Mouse (Mus musculus) layer of hippocampus, adult 11-12 months (tissue): ENCODE measurements at regions not wholly inside any gene's neighbourhood (a gene's known extent, or its start where the extent isn't known, plus 50 kb on each side); places are given as distances from the start of the nearest gene placed in this dataset.

ENCODE experiments used
- DNase-seq: peaks from one replicate; pipeline ENCODE4 v3.0.0; 2022; ENCODE audit warnings: low spot score

DNA sequence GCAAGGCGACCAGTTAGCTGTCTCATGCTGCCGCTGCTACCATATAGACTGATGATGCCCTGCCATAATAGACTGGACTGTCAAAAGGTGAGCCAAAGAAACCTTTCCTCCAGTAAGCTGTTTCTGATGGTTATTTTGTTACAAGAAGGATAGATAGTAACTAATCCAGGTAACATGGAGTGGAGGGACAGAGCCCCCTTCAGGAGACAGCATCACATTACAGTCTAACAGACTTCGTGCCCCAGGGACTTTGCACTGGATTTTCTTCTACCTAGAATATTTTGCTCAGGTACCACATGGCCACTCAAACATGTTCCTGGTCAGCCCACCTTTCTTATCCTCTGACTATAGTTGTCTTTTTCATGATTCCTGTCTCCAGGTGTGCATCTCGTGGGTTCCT is 398.9 kb upstream of the Kazn start:
- DNase-seq, result no peak

DNA sequence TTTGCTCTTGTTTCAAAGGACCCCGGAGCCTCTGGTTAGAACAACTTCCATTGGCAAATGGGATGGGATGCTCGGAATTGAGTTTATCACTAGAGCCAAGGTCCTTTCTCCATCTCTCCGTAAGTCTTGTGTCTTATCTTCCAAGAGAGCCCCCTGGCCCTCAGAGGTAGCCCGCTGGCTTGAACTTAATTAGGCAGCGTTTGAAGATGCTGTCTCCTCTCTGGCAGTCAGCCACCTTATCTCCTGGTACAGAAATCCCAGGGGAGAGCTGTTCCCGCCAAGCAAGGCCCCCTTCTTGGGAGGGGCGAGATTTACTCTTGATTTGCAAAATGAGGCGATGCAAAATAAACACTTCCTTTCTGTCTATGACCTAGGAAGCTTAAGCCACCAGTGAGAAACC is 395.2 kb upstream of the Kazn start:
- DNase-seq, result no peak

DNA sequence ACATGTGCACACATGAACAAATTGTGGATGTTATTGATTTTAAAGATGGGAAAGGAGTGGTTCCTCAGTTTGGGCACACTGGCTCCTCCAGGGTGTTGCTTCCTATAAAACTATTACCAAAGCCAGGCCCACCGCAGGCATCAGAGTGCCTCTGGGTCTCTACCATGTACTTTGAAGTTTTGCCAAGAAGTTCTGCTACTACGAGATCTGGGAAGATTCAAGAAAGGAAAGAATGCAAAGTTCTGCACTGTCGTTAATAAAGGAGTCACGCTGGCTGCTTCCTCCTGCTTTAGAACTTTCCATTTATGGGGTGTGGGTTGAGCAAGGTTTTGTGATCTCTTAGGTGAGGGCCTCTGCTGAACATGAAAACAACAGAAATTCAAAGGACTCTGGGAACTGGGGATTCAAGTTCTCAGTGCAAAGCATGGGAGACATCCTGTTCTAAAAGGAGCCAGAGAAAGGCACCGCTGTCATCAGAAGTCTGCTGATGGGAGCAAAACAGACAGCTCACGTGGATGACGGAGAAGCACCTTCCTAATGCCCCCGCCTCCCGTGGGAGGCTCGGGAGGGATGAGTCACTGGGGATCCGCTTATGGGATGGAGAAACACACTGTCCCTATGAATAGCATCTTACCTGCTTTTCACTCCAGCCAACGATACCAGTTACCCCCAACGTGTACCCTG is 394.6 kb upstream of the Kazn start:
- no peak for DNase-seq

DNA sequence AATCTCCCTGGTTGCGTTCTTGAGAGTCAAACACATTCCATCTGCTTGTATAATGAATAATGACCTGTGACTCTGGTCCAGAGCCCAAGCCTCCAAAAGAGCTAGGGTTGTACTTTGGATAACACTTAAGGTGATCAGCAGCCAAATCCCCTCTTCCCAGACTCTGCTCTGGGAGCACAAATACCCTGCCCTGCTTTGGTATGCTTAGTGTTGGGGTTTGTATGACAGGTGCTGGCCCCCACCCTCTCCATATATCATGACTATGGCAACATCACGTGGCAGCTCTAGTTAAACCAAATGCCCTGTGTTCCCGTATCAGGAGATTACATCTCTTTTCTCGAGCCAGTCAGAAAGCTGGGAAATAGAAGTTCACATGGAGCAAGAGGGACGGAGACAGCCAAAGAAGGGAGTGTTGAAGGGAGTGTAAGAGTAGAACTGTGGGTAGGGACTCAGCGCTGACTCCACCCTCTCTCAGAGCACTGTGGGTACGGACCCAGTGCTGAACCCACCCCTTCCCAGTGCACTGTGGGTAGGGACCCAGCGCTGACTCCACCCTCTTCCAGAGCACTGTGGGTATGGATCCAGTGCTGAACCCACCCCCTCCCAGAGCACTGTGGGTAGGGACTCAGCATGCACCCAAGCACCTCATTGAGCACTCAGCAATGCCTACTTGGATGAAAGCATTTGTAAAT is 387.4 kb upstream of the Kazn start:
- DNase-seq, result no peak

DNA sequence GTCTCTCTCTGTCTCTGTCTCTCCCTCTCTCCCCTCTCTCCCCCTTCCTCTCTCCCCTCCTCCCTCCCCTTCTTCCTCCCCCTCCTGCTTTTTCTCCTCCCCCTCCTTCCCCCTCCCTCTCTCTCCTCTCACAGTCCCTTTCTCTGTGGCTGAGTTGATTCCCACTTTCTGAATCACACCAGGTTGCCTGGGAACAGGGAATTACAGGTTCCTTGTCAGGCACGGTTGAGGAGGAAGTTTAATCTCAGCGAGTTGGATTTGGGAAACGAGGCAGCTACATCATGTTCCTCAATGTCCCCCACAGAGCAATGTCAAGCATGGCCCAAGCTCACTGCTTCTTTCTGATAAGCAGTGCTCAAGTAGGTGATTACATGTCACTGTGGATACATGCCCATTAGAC is 386.3 kb upstream of the Kazn start:
- no peak for DNase-seq

DNA sequence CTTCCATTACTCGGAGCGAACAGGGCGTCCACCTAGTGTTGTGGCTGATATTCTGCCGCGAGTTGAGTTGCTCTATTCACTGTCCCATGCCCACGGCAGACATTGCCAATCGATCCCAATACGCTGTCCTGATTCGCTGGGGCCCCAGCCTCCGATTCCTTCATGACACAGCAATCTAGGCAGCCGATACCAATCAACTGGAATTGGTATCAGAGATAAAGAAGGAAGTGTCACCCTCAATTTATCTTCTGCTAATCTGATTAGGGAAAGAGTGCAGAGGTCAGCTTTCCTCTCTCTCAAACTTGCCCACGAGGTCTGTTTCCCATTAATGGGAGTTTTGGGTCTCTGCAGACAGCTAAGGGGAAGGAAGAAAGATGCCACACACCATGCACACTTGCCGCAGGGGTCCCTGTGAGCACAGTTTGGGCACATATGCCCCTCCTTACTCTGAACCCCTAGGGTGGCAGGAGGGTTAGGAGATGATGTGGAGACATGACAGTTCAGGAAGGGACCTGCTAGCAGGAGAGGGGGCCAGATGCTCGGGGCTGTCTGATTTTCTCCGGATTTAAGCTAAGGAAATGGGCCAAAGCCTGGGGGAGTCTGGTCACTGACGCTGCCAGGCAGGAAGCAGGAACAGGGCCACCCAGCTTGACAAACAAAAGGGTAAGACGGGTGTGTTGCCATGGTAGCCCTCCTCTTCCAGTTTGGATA is 383.1 kb upstream of the Kazn start:
- DNase-seq, result no peak

DNA sequence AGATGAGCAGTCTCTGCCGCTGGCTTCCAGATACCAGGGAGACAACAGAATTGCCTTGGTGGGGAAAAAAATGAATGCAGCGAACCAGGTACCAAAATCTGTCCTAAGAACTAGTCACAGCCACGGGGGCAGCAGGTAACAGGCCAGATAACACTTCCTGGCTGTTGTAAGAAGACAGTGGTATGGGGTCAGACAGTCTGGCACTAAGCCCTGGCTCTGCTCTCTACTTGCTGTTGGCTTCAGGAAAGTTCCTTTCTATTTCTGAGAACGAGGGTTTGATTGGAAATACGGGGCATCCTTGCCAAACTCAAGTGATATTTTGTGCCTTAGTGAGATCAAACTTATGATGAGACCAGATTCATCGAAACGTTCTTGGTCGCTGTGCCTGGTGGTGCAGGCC is 380.2 kb upstream of the Kazn start:
- DNase-seq, result no peak

DNA sequence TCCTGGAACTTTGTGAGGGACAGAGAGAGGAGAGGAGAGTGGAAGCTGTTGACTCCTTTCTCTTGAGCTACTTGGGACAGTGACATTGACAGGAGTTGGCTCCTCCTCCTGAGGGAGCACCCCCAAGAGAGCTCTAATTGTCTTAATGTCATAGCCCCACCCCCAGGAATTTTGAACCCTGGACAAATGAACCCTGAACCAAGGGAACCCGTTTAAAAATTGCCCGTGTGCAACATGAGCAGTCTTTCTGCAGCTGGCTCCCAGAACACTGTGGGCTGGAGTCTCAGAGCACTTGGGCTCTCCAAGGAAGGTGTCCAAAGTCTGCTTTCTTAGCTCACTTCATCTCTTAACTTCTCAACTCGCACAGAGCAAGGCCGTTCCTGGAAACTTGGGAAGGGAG is 379.6 kb upstream of the Kazn start:
- no peak for DNase-seq

DNA sequence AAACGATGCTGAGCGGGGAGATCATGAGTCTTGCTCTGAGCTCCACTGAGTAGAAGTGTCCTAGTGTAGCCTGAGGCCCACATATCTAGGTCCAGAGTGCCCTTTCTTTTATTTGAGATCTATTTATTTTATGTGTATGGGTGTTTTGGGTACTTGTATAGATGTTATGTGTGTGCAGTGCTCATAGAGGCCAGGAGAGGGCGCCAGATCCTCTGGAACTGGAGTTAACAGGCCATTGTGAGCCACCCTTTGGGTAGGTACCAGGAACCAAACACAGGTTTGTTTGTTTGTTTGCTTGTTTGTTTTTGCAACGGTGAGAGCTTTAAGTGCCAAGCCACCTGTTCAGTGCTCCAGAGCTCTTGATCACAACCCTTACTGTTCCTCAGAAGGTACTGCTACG is 378.5 kb upstream of the Kazn start:
- peak; percentile 23 for DNase-seq

DNA sequence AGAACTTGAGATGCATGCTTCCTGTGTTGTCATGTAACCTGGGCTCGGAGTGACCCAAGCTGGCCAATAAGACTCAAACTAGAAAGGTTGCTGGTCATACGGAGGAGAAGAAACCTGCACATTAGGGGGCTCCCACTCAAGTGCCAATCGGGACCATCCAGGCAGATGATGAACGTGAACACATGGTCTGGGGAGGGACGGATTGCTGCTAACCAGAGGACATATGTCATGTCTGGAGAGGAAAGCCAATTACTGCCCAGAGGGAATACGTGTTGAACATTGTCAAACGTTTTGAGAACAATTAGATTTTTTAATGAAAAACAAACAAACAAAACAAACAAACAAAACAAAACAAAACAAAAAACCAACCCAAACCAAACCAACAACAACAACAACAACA is 377.7 kb upstream of the Kazn start:
- no peak for DNase-seq

DNA sequence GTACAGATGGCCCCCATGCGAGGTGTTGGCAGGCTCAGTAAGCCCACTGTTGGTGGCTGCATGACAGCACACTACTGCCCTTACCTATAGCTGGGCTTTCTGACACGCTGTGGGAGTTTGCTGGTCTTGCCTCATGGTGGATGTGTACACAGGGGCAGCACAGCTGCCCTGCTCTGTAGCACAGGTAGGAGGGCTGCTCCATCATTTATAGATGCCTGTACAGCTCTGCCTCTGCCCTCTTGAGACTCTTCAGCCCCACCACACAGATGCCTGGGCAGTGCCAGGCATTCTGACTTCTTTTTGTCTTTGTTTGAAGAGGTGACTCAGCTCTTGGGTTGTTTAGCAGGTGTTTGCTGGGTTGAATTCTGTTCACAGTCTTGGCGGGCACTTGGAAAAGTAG is 365.9 kb upstream of the Kazn start:
- DNase-seq, result no peak

DNA sequence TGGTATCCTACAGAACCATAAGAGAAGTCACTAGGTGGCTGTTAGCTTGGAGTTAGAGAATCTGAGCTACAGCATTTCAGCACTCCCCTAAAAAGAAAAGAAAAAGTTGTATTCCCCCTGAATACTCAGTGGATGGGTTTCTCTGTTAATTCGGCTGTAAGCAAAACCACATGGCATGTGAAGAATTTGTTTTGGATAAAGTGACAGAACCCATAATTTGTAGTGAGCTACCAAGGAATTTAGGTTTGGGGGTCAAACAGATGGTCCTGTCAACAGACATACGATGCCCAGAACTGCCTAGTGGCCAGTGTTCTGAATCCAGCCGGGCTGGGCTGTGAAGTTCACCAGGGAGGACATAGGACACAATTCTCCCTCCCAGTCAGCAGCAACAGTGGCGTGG is 358.0 kb upstream of the Kazn start:
- no peak for DNase-seq

DNA sequence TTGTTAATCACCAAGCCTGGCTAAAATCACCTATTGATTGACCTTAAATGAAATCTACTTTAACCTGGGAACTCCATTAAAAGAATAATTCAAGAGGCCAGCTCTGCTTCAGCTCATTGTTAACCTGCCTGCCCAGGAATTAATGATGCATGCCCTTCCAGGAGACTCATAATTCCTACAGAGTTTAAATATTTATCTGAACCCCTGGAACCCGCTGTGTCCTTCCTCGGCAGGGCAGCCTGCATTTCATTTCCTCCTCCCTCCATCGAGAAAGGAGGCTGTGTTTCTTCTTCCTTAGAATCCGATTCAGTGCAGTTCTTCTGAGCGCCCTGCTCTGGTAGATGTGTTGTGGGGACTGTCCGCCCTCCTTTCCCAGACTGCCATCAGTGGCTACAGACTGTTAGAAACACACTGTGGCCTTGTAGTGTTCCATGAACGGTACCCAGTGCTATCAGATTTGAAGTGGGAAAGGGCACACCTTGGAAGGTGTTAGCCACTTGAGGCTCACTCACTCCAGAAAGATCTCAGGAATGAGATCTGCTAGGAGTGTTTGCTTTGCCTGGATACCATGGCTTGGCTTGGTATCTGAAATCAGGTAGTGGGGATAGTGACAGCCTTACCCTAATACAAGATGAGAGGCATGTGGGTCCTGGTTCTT is 350.0 kb upstream of the Kazn start:
- DNase-seq, result no peak

DNA sequence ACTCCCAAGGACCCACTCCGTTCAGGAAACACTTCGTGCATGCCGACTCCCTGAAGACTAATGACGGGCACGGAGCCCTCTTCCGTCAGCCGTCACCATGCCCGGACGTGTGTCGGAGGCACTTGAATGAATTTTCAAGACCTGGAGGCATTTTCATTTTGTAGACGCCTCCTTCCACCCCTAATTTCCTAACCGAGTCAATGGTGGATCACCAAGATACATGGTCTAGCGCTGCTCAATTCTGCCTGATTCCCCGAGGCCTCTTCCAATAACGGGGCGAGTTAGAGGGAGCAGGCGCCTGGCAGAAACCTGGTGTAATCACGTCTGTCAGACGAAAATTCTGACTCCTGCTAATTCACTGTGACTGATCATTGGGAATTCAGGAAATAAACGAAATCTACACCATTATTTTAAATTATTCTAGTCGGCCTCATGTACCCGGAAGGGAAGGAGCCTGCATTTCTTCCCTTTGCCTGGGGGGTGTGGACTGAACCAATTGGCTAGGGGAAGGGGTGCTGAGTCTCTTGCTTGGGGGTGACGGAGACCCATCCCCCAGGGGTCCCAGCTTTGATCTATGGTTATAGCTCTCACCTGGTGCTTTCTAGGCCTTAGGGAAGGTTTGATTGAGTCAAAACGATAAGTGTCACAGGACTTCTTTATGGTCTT is 349.4 kb upstream of the Kazn start:
- DNase-seq, result peak; percentile 15

DNA sequence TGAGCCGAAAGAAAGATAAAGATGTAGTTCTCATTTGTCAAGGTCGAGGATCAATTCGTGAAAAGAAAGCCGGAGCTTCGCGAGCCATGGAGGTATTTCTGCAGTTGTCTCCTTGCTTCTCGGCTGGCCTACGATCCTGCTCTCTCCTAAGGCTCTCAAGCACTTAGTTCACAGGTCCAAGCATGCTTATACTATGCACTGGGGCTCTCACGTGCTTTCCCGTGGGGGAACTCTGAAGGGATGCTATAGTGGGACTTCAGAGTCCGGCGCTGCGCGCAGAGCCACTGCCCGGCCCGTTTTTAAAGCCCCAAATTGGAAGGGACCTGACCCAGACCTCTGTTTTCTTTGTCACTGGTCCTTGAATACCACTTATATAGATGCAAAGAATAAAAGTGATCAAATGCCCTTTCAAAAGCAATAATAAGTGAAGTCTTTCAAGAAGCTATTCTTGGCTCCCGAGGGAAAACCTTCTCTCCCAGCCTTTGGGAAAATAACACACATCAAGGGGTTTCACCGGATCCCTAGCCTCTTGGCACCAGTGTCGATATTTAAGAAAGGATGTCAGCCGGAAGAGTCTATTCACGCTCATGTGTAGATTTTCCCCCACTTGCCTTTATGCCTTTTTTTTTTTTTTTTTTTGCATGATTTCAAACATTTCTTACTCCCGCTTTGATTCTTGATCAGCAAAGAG is 348.3 kb upstream of the Kazn start:
- DNase-seq, result no peak

DNA sequence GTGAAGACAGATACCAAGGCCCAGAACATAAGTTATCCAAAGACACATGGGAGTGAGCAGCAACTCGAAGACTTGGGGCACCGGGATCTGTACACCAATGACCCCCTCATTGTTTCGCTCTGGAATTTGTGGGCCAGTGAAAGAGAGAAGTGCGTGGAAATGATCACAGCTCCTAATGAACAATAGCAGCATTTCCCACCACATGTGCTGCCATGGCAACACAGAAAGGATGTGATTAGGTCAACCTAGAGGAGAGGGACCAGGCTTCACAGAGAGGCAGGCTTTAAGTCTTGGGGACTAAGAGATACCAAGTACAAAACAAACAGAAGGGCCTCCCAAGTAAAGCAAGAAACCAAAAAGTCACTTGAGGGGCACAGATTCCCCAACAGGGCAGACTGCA is 339.3 kb upstream of the Kazn start:
- no peak for DNase-seq

DNA sequence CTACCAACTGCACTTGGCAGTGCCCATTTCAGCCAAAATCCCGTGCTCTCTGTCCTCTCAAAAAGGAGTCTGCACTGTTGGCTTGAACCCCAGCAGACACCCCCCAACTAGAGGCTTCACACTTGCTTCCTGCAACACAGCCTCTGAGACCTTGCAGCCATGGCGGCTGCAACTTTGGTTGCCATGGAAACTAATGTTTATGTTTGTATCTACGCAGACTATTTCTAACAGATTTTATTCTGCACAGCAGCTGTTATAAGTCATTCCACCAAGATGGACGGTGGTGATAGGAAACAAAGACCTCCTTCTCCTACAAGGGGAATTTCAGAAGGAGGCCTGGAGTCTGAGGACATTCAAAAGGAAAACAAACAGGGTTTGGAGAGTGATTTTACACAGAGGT is 338.3 kb upstream of the Kazn start:
- no peak for DNase-seq

DNA sequence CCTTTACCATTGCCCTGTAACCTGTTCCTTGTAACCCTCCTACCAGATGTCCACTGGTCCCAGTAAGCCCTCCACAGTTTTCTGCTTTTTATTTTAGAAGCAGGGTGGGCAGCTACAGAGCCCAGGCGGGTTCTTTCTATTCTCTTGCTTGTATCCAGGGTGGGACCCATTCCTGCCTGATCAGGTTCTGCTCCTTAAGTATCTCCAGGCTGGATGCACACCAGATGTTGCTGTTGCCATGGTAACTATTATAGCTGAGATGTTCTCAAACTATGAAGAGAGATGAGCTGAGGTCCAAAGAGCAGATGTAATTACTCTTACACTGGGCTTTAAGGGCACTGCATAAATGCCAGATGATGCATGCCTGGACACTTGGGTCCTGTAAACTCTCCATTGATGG is 335.3 kb upstream of the Kazn start:
- DNase-seq, result no peak

DNA sequence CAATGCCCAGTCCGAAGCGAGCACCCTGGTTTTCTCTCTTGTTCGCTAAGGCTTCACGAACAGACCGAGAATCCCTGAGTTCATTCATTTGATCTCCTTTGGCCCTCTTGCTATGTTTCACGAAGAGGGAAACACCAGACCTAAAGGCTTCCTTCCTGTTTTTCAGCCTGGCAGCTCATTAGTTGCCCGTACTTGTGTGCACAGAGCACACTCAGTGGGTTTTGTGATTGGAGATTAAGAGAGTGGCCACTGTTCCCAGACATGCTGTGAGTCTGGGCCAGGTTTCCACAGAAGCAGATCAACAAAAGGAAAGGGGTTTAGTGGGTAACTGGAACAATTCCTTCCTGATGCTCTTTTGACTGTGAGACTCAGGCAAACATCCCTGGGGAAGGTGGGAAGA is 331.5 kb upstream of the Kazn start:
- no peak for DNase-seq

DNA sequence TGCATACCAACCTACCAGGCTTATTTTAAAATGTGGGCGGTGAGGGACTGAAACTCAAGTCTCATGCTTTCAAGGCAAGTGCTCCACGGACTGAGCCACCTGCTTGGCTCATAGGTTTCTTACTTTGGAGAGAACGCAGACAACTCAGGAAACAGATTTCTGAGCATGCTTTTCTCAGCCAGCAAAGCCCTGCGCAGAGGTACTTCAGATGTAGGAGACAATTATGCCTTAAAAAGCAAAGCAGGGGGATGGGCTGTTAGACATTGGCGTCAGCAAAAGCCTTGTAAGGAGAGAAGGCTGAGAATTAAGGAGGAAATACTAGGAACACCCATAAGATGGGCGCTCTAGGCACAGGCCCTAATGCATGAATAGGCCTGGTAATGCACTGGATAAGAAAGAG is 329.4 kb upstream of the Kazn start:
- peak; percentile 15 for DNase-seq

DNA sequence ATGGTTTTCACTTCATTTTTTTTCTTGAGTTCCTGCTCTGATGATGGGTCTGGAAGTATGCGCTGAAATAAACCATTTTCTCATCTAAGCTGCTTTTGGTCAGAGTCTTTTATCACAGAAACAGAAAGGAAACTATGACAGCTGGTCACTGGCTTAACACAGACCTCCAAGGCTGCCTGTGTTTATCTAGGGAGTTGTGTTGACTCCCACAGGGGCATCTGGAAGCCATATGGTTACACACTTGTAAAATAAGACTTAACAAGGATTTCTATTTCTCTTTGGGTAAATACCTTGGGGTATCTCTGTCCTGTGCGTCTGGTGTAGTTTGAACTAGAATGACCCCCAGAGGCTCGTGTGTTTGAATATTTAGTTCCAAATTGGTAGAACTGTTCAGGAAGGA is 315.5 kb upstream of the Kazn start:
- DNase-seq, result peak; percentile 24

DNA sequence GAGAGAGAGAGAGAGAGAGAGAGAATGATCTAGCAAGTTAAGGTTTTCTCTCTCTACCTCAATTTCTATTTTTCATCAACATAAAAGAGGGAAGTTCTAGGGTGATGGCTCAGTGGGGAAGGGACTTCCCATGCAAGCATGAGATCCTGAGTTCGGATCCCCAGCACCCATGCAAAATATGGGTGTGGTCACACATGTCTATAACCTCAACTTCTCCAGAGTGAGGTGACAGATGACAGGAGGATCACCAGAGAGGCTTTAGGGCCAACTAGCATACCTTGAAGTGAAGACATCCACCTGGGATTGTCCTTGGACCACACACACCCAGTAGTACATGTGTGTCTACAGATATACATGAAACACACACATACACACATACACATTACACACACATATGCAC is 306.7 kb upstream of the Kazn start:
- no peak for DNase-seq
